Mouse (Mus musculus) kidney, adult 2 months (tissue): ENCODE data around the gene Eif2b3. TPM values are rescaled to one million over a fixed set of nuclear protein-coding genes. Genes with fewer than 3 reads are reported as not detected.

Experiments
- DNase-seq: peaks from one replicate; pipeline ENCODE4 v3.0.0; 2021
- H3K27ac ChIP-seq: fragments of 200-500 bp; 2 replicates; pipeline ENCODE4 v1.5.1; 2012; ENCODE audit warnings: low read depth, low read length, control low read depth, inconsistent platforms; ENCODE audit not compliant: insufficient read depth
- H3K27me3 ChIP-seq: fragments of 200-500 bp; replicated peaks from 2 replicates; pipeline ENCODE4 v1.6.1; 2012; ENCODE audit warnings: mild to moderate bottlenecking, moderate library complexity, low read length, inconsistent platforms; ENCODE audit not compliant: control insufficient read depth, insufficient read depth
- H3K36me3 ChIP-seq: fragments of 200-500 bp; 2 replicates; pipeline ENCODE4 v1.6.1; 2012; ENCODE audit warnings: mild to moderate bottlenecking, moderate library complexity, low read length, inconsistent platforms; ENCODE audit not compliant: control insufficient read depth, insufficient read depth
- H3K4me1 ChIP-seq: fragments of 200-500 bp; 2 replicates; pipeline ENCODE4 v1.6.1; 2011; ENCODE audit warnings: low read length; ENCODE audit not compliant: control insufficient read depth, insufficient read depth
- H3K4me3 ChIP-seq: fragments of 200-500 bp; 2 replicates; pipeline ENCODE4 v1.5.1; 2011; ENCODE audit warnings: mild to moderate bottlenecking, low read depth, low read length, control low read depth; ENCODE audit not compliant: insufficient read depth
- CTCF ChIP-seq: fragments of 200-500 bp; conservative IDR thresholded peaks from 2 replicates; pipeline ENCODE4 v1.5.1; 2011; ENCODE audit warnings: low read depth, mild to moderate bottlenecking, control low read depth, low read length, moderate library complexity, mixed read lengths; ENCODE audit not compliant: insufficient read depth, insufficient read length
- POLR2A ChIP-seq: fragments of 200-500 bp; IDR thresholded peaks from one replicate; pipeline ENCODE4 v1.6.1; 2011; ENCODE audit warnings: low read depth, low read length, control low read depth
- WGBS: fragments of 180-500 bp; shearing (Covaris S2); methylation state at CpG from one replicate; pipeline ENCODE4 v1.1.7; 2018; 5-methylcytosine and 5-hydroxymethylcytosine counted together
- polyA plus RNA-seq: library from polyadenylated mRNA; depleted of rRNA; stranded (reverse); fragments of >200 nt; gene quantifications from 2 replicates; pipeline ENCODE4 v1.2.3, GENCODE M21; 2012

Gene Eif2b3
- polyA plus RNA-seq, 1 experiment = 9.2 TPM

GRCm38 (mm10) chr4:117018327-117018726, 875 bp upstream of the Eif2b3 start:
- H3K27me3 ChIP-seq = no peaks in the 10 kb centered on the region
- H3K36me3 ChIP-seq = no peaks in the 10 kb centered on the region
- no peak for DNase-seq
- H3K4me3 ChIP-seq = no peak overlapping the region
- TF ChIP-seq CTCF = no peak
- no peak for TF ChIP-seq POLR2A
- no peak overlapping the region for H3K27ac ChIP-seq
- H3K4me1 ChIP-seq = no peaks in the 10 kb centered on the region; the same call in 1 of the 2 replicates
- 92% methylated on average over 7 of the region's 7 CpGs for WGBS

GRCm38 (mm10) chr4:117023469-117023868, 4.3 kb downstream of the Eif2b3 start:
- Histone ChIP-seq H3K36me3 (no peaks in the 10 kb centered on the region; the same call in 1 of the 2 replicates), H3K27me3 (no peaks in the 10 kb centered on the region), H3K4me1 (no peaks in the 10 kb centered on the region; the same call in 1 of the 2 replicates), H3K27ac (no peak overlapping the region), H3K4me3 (no peak overlapping the region)
- no peak for TF ChIP-seq CTCF
- no peak for TF ChIP-seq POLR2A
- no peak for DNase-seq
- WGBS = 97% methylated on average over 4 of the region's 4 CpGs

- WGBS = 91% methylated on average over 1 of the region's 1 CpGs
- H3K27me3 ChIP-seq = no peaks in the 10 kb centered on the region
- no peak overlapping the region for H3K4me3 ChIP-seq
- peak; percentile 14 for DNase-seq
- H3K4me1 ChIP-seq = no peaks in the 10 kb centered on the region
- TF ChIP-seq POLR2A (no peak), CTCF (peak; percentile 29; the same call in 1 of the 2 replicates)
- no peak overlapping the region for H3K27ac ChIP-seq
- no peaks in the 10 kb centered on the region; the same call in 1 of the 2 replicates for H3K36me3 ChIP-seq
These were observed 11.9 kb downstream of the Eif2b3 start for GRCm38 (mm10) chr4:117031105-117031504.

- no peak overlapping the region for H3K4me3 ChIP-seq
- peak; percentile 70 for DNase-seq
- 30% methylated on average over 9 of the region's 9 CpGs for WGBS
- TF ChIP-seq CTCF = no peak
- TF ChIP-seq POLR2A = no peak
- no peaks in the 10 kb centered on the region for H3K27me3 ChIP-seq
- H3K36me3 ChIP-seq = no peaks in the 10 kb centered on the region
- H3K4me1 ChIP-seq = peaks cover 12% of the 10 kb centered on the region
- H3K27ac ChIP-seq = peak overlapping the region; percentile 38
These were observed 20.9 kb downstream of the Eif2b3 start for GRCm38 (mm10) chr4:117039925-117040687.

- no peak for TF ChIP-seq POLR2A
- TF ChIP-seq CTCF = no peak
- 50% methylated on average over 1 of the region's 1 CpGs for WGBS
- DNase-seq = no peak
- Histone ChIP-seq H3K27ac (peak overlapping the region; percentile 48), H3K4me3 (no peak overlapping the region), H3K36me3 (no peaks in the 10 kb centered on the region), H3K27me3 (no peaks in the 10 kb centered on the region), H3K4me1 (peaks cover 12% of the 10 kb centered on the region)
These were observed 21.6 kb downstream of the Eif2b3 start for GRCm38 (mm10) chr4:117040791-117041190.

- Histone ChIP-seq H3K4me3 (no peak overlapping the region), H3K27ac (peak overlapping the region; percentile 48), H3K36me3 (no peaks in the 10 kb centered on the region), H3K4me1 (peaks cover 12% of the 10 kb centered on the region), H3K27me3 (no peaks in the 10 kb centered on the region)
- no peak for TF ChIP-seq POLR2A
- TF ChIP-seq CTCF = no peak
- DNase-seq = peak; percentile 86
- 29% methylated on average over 4 of the region's 4 CpGs for WGBS
These were observed 22.1 kb downstream of the Eif2b3 start for GRCm38 (mm10) chr4:117041283-117041721.

- no peaks in the 10 kb centered on the region for H3K4me1 ChIP-seq
- DNase-seq = peak; percentile 3
- H3K27ac ChIP-seq = no peak overlapping the region
- no peaks in the 10 kb centered on the region for H3K27me3 ChIP-seq
- H3K36me3 ChIP-seq = no peaks in the 10 kb centered on the region; the same call in 1 of the 2 replicates
- 59% methylated on average over 3 of the region's 3 CpGs for WGBS
- TF ChIP-seq CTCF = no peak
- no peak for TF ChIP-seq POLR2A
- H3K4me3 ChIP-seq = no peak overlapping the region
These were observed 29.6 kb downstream of the Eif2b3 start for GRCm38 (mm10) chr4:117048836-117049235.
